Mouse (Mus musculus): ENCODE results near the gene Gm26741. TPM values are rescaled to one million over a fixed set of nuclear protein-coding genes. Genes with fewer than 3 reads are reported as not detected.

Gm26741 gene
- polyA plus RNA-seq, 1 experiment from 2014 or later, result not detected

- 92% methylated on average over 2 of the region's 2 CpGs for WGBS
- Histone ChIP-seq H3K9me3 (ENCODE audit: control insufficient read depth, low read length) (no peaks in the 10 kb centered on the region), H3K4me3 (ENCODE audit: low read length) (no peak overlapping the region), H3K9ac (ENCODE audit: low read depth, low read length) (no peak overlapping the region), H3K27me3 (ENCODE audit: control insufficient read depth, insufficient read depth, low read length) (no peaks in the 10 kb centered on the region), H3K4me1 (ENCODE audit: control insufficient read depth, insufficient read depth, low read length) (no peaks in the 10 kb centered on the region), H3K4me2 (replicated peaks; ENCODE audit: low read depth, low read length) (no peak overlapping the region), H3K36me3 (ENCODE audit: control insufficient read depth, insufficient read depth, low read length) (no peaks in the 10 kb centered on the region), H3K27ac (ENCODE audit: low read depth, low read length) (no peak overlapping the region)
- ATAC-seq (ENCODE audit: low FRiP score, low TSS enrichment), result no peak
Measured at GRCm38 (mm10) chr10:52407526-52407925, 49.0 kb downstream of the Gm26741 start.

Other genes starting within 250 kb of the Gm26741 start
- 3.7 and 4.9 TPM in 2 replicates for gene Ros1, start 163.5 kb upstream of the Gm26741 start, polyA plus RNA-seq (2014; fragmentation: Nextera tagmentation; extraction: Ambion mirVana)
- gene Dcbld1, start 125.1 kb upstream of the Gm26741 start, polyA plus RNA-seq (2014; fragmentation: Nextera tagmentation; extraction: Ambion mirVana), result 18.9 and 26.5 TPM in 2 replicates
- 10.4 and 19.0 TPM in 2 replicates for gene Gopc, start 23.4 kb downstream of the Gm26741 start, polyA plus RNA-seq (2014; fragmentation: Nextera tagmentation; extraction: Ambion mirVana)
- not detected in 2 replicates for gene Nepn, start 30.2 kb downstream of the Gm26741 start, polyA plus RNA-seq (2014; fragmentation: Nextera tagmentation; extraction: Ambion mirVana)
- gene Nus1, start 58.8 kb downstream of the Gm26741 start, polyA plus RNA-seq (2014; fragmentation: Nextera tagmentation; extraction: Ambion mirVana), result 17.2 and 18.5 TPM in 2 replicates